Mouse (Mus musculus) limb, embryonic 13.5 days (tissue): ENCODE results near the gene Smarcd2. TPM values are rescaled to one million over a fixed set of nuclear protein-coding genes. Genes with fewer than 3 reads are reported as not detected.
"Not testable (repeated sequence)": the region's sequence is repeated elsewhere in the genome, so short reads cannot be mapped to it uniquely, and the experiment has no call there.

Experiments used
- ATAC-seq: fragments of 200-750 bp; cut with Nextera tagmentation; 2 replicates; pipeline ENCODE4 v1.8.0; 2017; ENCODE audit warnings: low read depth, moderate number of reproducible peaks, moderate TSS enrichment; ENCODE audit not compliant: low FRiP score
- H3K27ac ChIP-seq: fragments of 300-500 bp; sonication (generic); 2 replicates; pipeline ENCODE4 v1.5.1; 2015; ENCODE audit warnings: inconsistent platforms, mild to moderate bottlenecking, moderate library complexity
- H3K27me3 ChIP-seq: fragments of 300-500 bp; sonication (generic); 2 replicates; pipeline ENCODE4 v1.6.1; 2015; ENCODE audit warnings: mild to moderate bottlenecking, inconsistent platforms
- H3K36me3 ChIP-seq: fragments of 300-500 bp; sonication (generic); 2 replicates; pipeline ENCODE4 v1.6.1; 2015; ENCODE audit warnings: inconsistent platforms, mild to moderate bottlenecking, moderate library complexity
- H3K4me1 ChIP-seq: fragments of 300-500 bp; sonication (generic); 2 replicates; pipeline ENCODE4 v1.6.1; 2015; ENCODE audit warnings: inconsistent platforms
- H3K4me2 ChIP-seq: fragments of 300-500 bp; sonication (generic); replicated peaks from 2 replicates; pipeline ENCODE4 v1.6.1; 2015; ENCODE audit warnings: inconsistent platforms, mild to moderate bottlenecking, moderate library complexity
- H3K4me3 ChIP-seq: fragments of 300-500 bp; sonication (generic); 2 replicates; pipeline ENCODE4 v1.5.1; 2015; ENCODE audit warnings: moderate library complexity, mild to moderate bottlenecking, inconsistent platforms
- H3K9ac ChIP-seq: fragments of 300-500 bp; sonication (generic); 2 replicates; pipeline ENCODE4 v1.6.1; 2015; ENCODE audit warnings: mild to moderate bottlenecking, inconsistent platforms
- H3K9me3 ChIP-seq: fragments of 300-500 bp; sonication (generic); 2 replicates; pipeline ENCODE4 v1.6.1; 2016; ENCODE audit warnings: inconsistent platforms
- WGBS: fragments of 180-500 bp; shearing (Covaris S2); methylation state at CpG from one replicate; pipeline ENCODE4 v1.1.7; 2015; 5-methylcytosine and 5-hydroxymethylcytosine counted together
- polyA plus RNA-seq: library from polyadenylated mRNA; unstranded; fragments of >200 nt; fragmentation: Nextera tagmentation; extraction: Ambion mirVana; gene quantifications from 2 replicates; pipeline ENCODE4 v1.2.1, GENCODE M21; 2015

Smarcd2 gene
- polyA plus RNA-seq, 1 experiment from 2014 or later: 82.7 TPM

DNA sequence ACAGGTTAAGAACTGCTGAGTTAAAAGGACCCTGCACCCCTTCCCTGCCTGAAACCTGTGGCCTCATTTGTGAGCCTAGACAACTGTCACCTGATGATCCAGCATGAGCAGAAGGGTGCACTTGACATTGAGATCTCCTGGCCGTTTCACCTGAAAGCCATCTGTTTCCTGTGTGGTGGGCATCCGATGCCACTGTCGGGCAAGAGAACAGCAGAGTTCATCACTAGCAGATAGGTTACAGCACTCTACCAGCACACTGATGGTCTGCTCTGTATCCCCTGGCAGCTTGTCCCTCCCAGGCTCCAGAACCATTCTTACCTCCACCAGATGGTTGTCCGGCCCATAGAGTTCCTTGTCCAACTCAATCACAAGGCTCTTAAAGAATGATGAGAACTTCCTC lies 7.2 kb downstream of the Smarcd2 start:
- Histone ChIP-seq H3K4me1 (peaks cover 42% of the 10 kb centered on the region), H3K4me2 (no peak overlapping the region), H3K27me3 (no peaks in the 10 kb centered on the region), H3K36me3 (peaks cover 68% of the 10 kb centered on the region), H3K27ac (no peak overlapping the region), H3K4me3 (no peak overlapping the region), H3K9ac (no peak overlapping the region), H3K9me3 (no peaks in the 10 kb centered on the region)
- WGBS: 92% methylated on average over 4 of the region's 4 CpGs
- no peak for ATAC-seq

DNA sequence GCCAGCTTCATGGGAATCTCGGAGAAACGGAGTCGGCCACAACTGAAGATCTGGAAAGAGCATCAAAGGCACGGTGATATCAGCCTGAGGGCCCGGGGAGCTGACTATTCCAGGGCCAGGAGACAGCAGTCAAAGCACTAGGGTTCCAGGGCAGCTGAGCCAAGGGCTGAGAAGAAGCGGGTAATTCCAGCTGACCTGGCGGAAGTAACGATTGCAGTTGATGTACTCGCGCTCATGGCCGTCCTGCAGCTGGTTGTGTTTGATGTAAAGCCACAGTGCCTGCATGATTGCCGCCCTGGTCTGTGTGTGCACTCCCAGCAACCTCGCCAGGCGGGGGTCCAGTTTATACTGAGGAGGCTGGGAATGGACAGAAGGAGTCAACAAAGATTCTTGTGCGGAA lies 7.8 kb downstream of the Smarcd2 start:
- H3K36me3 ChIP-seq: peaks cover 70% of the 10 kb centered on the region
- H3K9ac ChIP-seq: no peak overlapping the region
- 94% methylated on average over 15 of the region's 15 CpGs for WGBS
- H3K4me2 ChIP-seq: no peak overlapping the region
- ATAC-seq: no peak
- no peaks in the 10 kb centered on the region for H3K27me3 ChIP-seq
- H3K4me1 ChIP-seq: peaks cover 36% of the 10 kb centered on the region
- H3K9me3 ChIP-seq: no peaks in the 10 kb centered on the region
- no peak overlapping the region for H3K4me3 ChIP-seq
- no peak overlapping the region for H3K27ac ChIP-seq

DNA sequence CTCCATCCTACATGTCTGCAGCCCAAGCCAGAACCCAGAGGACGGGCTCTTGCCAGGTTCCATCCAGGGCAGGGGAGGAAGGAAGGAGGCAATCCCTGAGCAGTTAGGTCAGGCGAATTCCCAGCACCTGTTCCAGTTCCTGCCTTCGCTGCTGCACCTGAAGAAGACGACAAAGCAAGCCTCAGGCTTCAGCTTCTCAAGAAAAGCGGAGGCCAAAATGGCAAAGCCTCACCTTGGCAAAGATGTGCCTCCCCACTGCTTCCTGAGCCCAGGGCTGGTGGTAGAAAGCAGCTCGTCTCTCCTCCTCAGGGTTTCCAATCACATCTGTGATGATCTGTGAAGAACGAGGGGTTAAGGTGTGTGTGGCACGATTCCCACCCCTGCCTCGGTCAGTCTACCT lies 8.8 kb downstream of the Smarcd2 start:
- ATAC-seq: no peak
- Histone ChIP-seq H3K36me3 (peaks cover 80% of the 10 kb centered on the region), H3K9ac (no peak overlapping the region), H3K4me2 (no peak overlapping the region), H3K4me1 (peaks cover 29% of the 10 kb centered on the region), H3K27me3 (no peaks in the 10 kb centered on the region), H3K27ac (no peak overlapping the region), H3K4me3 (no peak overlapping the region), H3K9me3 (no peaks in the 10 kb centered on the region)
- WGBS: 79% methylated on average over 9 of the region's 9 CpGs

DNA sequence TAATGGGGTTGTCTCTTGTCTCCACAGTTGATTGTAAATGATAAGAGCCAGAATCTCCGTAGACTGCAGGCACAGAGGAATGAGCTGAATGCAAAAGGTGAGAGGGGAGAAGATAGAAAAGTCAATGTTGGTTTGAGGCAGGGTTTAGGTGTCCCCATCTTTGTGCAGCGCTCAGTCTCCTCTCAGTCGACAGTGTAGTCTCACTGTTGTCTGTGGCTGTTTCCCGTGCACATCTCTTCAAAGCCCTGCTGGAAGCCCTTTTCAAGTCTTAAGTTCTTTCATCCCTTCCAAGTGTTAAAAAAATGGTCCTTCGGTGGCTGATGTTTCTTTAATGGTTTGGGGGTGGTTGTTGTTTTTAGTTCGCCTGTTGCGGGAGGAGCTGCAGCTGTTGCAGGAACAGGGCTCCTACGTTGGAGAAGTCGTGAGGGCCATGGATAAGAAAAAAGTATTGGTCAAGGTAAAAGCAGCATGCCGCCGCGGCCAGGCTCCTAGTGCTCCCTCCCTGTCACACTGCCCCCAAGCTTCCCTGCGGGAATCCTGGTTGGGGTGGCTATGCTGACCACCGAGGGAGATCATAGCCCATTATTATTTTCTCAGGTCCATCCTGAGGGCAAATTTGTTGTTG lies 11.8 kb downstream of the Smarcd2 start:
- Histone ChIP-seq H3K27me3 (no peaks in the 10 kb centered on the region), H3K27ac (no peak overlapping the region), H3K9me3 (no peaks in the 10 kb centered on the region), H3K9ac (no peak overlapping the region), H3K4me1 (peaks cover 11% of the 10 kb centered on the region), H3K36me3 (peaks cover 84% of the 10 kb centered on the region), H3K4me2 (no peak overlapping the region), H3K4me3 (no peak overlapping the region)
- no peak for ATAC-seq
- WGBS: 87% methylated on average over 14 of the region's 14 CpGs

DNA sequence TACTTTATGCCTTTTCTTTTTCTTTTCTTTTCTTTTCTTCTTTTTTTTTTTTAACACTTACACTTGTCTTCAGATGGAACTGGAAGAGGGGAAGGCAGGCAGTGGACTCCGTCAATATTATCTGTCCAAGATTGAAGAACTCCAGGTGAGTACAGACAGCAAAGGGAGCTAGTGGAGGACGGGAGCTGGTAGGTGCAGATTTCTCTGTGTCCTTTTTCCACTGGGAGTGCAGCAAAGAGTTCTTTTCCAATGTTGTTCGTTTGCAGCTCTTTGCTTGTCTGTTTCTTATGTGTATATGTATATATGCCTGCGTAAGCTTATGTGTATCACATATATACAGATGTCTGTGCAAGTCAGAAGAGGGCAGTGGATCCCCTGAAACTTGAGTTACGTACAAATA lies 16.0 kb downstream of the Smarcd2 start:
- H3K36me3 ChIP-seq: peaks cover 66% of the 10 kb centered on the region

DNA sequence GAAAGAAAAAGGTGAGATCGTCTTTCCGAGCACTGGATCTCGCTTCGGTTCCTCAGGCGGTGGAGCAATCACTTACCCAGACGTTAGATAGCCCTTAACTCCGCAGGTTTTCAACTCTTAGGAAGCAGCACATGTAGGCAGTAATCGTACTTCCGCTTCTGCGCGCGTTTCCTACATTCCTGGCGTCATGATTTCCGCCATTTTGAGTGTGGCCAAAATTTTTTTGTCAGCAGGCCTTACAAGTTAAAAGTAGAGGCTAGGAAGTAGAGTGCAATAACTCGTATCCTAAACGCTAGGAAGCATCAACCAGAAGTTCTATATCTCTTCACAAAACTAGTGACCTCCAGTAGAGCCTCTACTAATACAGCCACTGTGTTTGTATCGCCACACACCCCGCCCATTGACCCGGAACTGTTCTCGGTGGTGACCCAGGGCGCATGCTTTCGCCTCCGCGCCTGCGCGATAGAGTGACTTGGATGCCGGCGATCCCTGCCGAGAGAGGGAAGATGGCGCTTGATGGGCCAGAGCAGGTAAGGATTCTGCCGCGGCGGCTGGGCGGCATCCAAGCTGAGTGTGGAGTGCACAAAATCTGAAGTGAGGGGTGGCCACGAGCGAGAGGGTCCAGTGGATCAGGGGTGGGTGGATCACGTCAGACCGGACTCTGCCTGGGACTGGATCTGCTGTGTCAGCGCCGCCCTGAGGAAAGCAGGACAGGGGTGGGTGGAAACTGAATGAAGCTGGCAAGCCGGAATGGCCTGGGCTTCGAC lies 16.9 kb downstream of the Smarcd2 start, which contains the start of the genes Ftsj3 and Psmc5:
Gene Ftsj3, minus strand, starts transcription at position 395 of the 767 bp plus-strand sequence.
Gene Psmc5, plus strand, starts transcription at position 470 of the 767 bp plus-strand sequence.
- under 1% methylated on average over 42 of the region's 42 CpGs for WGBS
- peak; percentile 97 for ATAC-seq
- H3K36me3 ChIP-seq: peaks cover 66% of the 10 kb centered on the region
- H3K27ac ChIP-seq: peak within 1 kb of the TSS; percentile 58; the same call in 1 of the 2 replicates
- no peaks in the 10 kb centered on the region for H3K27me3 ChIP-seq
- H3K4me1 ChIP-seq: peaks cover 20% of the 10 kb centered on the region
- no peaks in the 10 kb centered on the region for H3K9me3 ChIP-seq
- H3K4me2 ChIP-seq: peak within 1 kb of the TSS; percentile 99
- peak within 1 kb of the TSS; percentile 85 for H3K4me3 ChIP-seq
- H3K9ac ChIP-seq: peak within 1 kb of the TSS; percentile 91

More for the DNA sequence above, 16.0 kb downstream of the Smarcd2 start:
- peak overlapping the region; percentile 91 for H3K9ac ChIP-seq
- H3K27ac ChIP-seq: no peak overlapping the region; the same call in 1 of the 2 replicates
- no peaks in the 10 kb centered on the region for H3K9me3 ChIP-seq
- H3K4me1 ChIP-seq: peaks cover 20% of the 10 kb centered on the region
- peak overlapping the region; percentile 99 for H3K4me2 ChIP-seq
- H3K27me3 ChIP-seq: no peaks in the 10 kb centered on the region
- ATAC-seq: no peak
- H3K4me3 ChIP-seq: peak overlapping the region; percentile 85
- 70% methylated on average over 5 of the region's 5 CpGs for WGBS

DNA sequence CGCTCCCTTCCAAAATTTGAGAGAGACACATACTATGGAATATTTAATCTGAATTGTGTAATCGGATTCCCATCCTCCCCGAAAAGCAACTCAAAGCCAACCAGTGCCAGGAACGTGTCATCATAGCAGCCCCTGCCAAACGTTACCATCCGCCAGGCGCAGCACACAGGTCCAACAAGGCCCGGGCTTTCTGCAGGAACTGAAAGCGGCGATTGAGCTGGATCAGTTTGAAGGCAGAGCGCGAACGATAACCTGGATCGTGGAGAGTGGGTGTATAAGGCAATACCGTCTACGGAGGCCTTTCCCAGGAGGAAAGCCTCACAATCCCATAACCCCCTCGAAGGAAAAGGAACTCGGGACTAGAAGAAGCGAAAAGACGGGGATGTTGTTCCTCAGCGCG lies 17.6 kb downstream of the Smarcd2 start:
- peaks cover 20% of the 10 kb centered on the region for H3K4me1 ChIP-seq
- H3K9me3 ChIP-seq: no peaks in the 10 kb centered on the region
- 0 out of 2 replicates have a peak overlapping the region, but pooled peaks have one; percentile 55 for H3K27ac ChIP-seq
- H3K4me2 ChIP-seq: peak overlapping the region; percentile 99
- H3K4me3 ChIP-seq: peak overlapping the region; percentile 85
- 4% methylated on average over 22 of the region's 22 CpGs for WGBS
- H3K9ac ChIP-seq: peak overlapping the region; percentile 91
- ATAC-seq: no peak
- no peaks in the 10 kb centered on the region for H3K27me3 ChIP-seq
- peaks cover 69% of the 10 kb centered on the region for H3K36me3 ChIP-seq

DNA sequence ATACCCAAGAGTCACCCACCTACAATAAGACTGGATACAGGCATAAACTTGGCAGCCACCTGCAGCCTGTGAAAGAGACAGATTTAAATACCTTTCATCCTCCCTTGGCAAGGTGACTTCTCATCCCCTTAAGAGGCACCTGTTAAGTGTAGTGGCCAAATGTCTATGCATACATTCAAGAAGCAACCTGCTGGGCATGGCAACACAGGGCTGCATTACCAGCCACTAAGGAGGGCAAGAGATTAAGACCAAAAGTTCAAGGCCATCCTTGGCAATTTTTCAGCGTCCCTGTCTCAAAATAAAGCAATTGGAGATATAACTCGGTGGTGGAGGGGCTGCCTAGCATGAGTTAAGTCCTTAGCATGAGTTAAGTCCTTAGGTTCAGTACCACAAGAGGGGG lies 18.0 kb downstream of the Smarcd2 start:
- Histone ChIP-seq H3K4me1 (peaks cover 20% of the 10 kb centered on the region), H3K9ac (peak overlapping the region; percentile 91), H3K4me2 (peak overlapping the region; percentile 99), H3K27me3 (no peaks in the 10 kb centered on the region), H3K4me3 (peak overlapping the region; percentile 85), H3K36me3 (peaks cover 71% of the 10 kb centered on the region), H3K27ac (no peak overlapping the region), H3K9me3 (no peaks in the 10 kb centered on the region)
- WGBS: 11% methylated on average over 2 of the region's 2 CpGs
- ATAC-seq: no peak

DNA sequence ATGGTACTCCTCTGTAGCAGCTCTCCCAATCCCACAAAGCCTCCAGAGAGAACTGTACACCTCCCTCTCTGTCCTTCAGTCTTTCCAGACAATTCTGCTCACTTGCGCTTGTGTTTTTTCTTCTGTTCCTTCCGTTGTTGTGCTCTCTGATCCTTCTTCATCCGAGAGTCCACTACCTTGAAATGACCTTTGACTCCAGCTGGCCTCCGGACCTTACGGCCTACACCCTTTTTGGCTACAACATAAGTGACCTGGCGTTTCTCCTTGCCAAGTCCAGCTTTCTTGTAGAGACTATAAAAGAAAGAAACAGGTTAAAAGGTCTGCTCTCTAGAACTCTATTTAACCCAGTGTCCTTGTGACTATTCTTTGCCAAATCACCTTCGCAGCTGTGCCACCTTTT lies 23.4 kb downstream of the Smarcd2 start:
- Histone ChIP-seq H3K27me3 (no peaks in the 10 kb centered on the region), H3K27ac (no peak overlapping the region), H3K9me3 (0 out of 2 replicates have a peak, but pooled peaks cover 4% of the 10 kb centered on the region), H3K9ac (no peak overlapping the region), H3K4me3 (no peak overlapping the region), H3K4me2 (no peak overlapping the region), H3K4me1 (peaks cover under 1% of the 10 kb centered on the region; the same call in 1 of the 2 replicates), H3K36me3 (peaks cover 97% of the 10 kb centered on the region)
- no peak for ATAC-seq
- WGBS: 87% methylated on average over 7 of the region's 7 CpGs

DNA sequence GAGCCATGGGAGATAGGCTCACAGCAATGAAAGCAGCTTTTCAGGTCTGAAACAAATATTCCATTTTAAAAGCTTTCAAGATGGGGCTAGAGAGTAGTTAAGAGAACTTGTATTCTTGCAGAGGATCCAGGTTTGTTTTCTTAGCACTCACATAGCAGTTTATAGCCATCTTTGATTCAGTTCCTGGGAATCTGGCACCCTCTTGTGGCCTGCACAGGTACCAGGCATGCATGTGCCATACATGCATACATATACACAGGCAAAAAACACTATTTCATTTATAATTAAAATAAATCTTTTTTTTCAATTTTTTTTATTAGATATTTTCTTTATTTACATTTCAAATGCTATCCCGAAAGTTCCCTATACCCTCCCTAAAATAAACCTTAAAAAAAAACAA lies 25.9 kb downstream of the Smarcd2 start:
- H3K9me3 ChIP-seq: 0 out of 2 replicates have a peak, but pooled peaks cover 4% of the 10 kb centered on the region
- 93% methylated on average over 1 of the region's 1 CpGs for WGBS
- no peak for ATAC-seq
- H3K27ac ChIP-seq: no peak overlapping the region
- H3K9ac ChIP-seq: no peak overlapping the region
- H3K36me3 ChIP-seq: peaks cover 98% of the 10 kb centered on the region
- H3K4me2 ChIP-seq: no peak overlapping the region
- H3K4me1 ChIP-seq: no peaks in the 10 kb centered on the region
- no peaks in the 10 kb centered on the region for H3K27me3 ChIP-seq
- H3K4me3 ChIP-seq: no peak overlapping the region

DNA sequence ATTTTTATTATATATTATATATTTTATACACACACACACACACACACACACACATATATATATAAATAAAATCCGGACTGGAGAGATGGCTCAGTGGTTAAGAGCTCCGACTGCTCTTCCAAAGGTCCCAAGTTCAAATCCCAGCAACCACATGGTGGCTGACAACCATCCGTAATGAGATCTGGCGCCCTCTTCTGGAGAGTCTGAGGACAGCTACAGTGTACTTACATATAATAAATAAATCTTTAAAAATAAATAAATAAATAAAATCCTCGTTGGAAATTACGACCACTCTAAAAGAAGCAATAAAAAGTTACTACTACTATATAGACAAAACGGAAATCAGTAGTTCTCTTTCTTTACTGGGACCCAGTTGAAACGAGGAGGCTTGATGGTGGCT lies 38.8 kb downstream of the Smarcd2 start:
- not testable (repeated sequence) for H3K4me1 ChIP-seq, H3K27me3 ChIP-seq, H3K9me3 ChIP-seq, H3K27ac ChIP-seq, ATAC-seq, H3K4me3 ChIP-seq, H3K9ac ChIP-seq, H3K4me2 ChIP-seq
- 66% methylated on average over 8 of the region's 8 CpGs for WGBS
- H3K36me3 ChIP-seq: peaks cover 72% of the 10 kb centered on the region

DNA sequence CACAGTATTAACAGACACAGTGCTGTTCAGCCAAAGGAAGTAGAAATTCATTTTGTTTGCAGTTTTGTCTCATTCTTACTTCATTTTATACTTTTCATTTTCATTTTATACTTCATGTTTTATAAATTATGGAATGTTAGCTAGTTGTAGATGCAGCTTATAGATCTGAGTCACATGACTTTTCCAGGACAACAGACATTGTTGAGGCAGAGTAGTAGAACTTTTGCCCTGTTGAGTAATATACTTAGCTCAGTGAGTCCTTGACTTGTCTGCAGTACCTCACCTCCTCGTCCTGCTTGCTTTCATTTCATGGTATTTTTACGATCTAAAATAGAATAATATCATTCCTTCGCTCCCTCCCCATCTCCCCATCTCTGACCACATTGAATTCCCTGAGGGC lies 52.2 kb downstream of the Smarcd2 start:
- Histone ChIP-seq H3K27me3 (no peaks in the 10 kb centered on the region), H3K36me3 (peaks cover 17% of the 10 kb centered on the region), H3K9me3 (no peaks in the 10 kb centered on the region), H3K27ac (no peak overlapping the region), H3K4me1 (peaks cover 20% of the 10 kb centered on the region), H3K4me2 (no peak overlapping the region), H3K9ac (no peak overlapping the region), H3K4me3 (no peak overlapping the region)
- no peak for ATAC-seq
- 87% methylated on average over 3 of the region's 3 CpGs for WGBS
